Mouse (Mus musculus): ENCODE results near the gene Ssbp2. TPM values are rescaled to one million over a fixed set of nuclear protein-coding genes. Genes with fewer than 3 reads are reported as not detected.

The Ssbp2 gene
- polyA plus RNA-seq, 1 experiment from 2014 or later, result 179 TPM

DNA sequence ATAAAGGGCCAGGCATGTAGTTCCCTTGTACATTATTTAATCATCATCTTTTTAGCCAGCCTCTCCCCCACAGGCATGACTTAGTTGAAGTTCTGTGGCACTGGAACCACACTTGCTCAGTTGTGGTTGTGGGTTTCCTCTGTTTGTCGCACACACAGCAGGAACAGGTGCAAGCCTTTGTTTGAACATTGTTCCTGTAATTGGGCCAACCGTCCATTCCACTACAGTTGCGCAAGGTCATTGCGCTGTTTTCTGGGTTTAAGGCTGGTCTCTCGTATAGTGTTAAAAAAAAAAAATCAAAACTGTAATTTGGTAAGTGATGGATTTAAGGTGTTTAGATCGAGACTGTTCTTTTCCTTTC lies 81.0 kb downstream of the Ssbp2 start:
- no peak for ATAC-seq (ENCODE audit: low FRiP score, low read depth)
- peaks cover 17% of the 10 kb centered on the region; the same call in 1 of the 2 replicates for H3K36me3 ChIP-seq
- no peaks in the 10 kb centered on the region for H3K9me3 ChIP-seq
- 91% methylated on average over 6 of the region's 6 CpGs for WGBS
- no peak overlapping the region for H3K9ac ChIP-seq (replicated peaks)
- H3K27me3 ChIP-seq, result no peaks in the 10 kb centered on the region
- no peaks in the 10 kb centered on the region for H3K4me1 ChIP-seq
- H3K4me3 ChIP-seq, result no peak overlapping the region
- H3K27ac ChIP-seq (replicated peaks), result no peak overlapping the region
- H3K4me2 ChIP-seq (replicated peaks), result no peak overlapping the region

DNA sequence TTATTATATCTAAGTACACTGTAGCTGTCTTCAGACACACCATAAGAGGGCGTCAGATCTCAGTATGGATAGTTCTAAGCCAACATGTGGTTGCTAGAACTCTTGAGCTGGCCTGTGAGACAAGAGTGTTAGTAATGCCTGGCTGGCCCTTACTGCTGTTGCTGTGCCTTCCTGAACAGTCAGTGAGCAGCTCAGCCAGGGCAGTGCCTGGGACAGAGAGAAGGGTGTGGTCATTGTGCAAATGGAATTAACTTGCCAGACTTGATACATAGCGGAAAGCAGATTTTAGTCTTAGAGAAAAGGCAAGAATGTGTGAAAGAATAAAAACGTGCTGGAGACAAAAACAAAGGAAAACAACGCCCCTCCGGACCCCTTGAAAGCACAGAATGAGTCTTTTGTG lies 83.5 kb downstream of the Ssbp2 start:
- Histone ChIP-seq H3K9me3 (no peaks in the 10 kb centered on the region), H3K4me3 (no peak overlapping the region), H3K4me1 (no peaks in the 10 kb centered on the region), H3K9ac (replicated peaks) (no peak overlapping the region), H3K27me3 (no peaks in the 10 kb centered on the region), H3K27ac (replicated peaks) (no peak overlapping the region), H3K4me2 (replicated peaks) (no peak overlapping the region), H3K36me3 (peaks cover 16% of the 10 kb centered on the region; the same call in 1 of the 2 replicates)
- WGBS, result 66% methylated on average over 5 of the region's 5 CpGs
- 0 out of 2 replicates have a peak, but pooled peaks have one; percentile 44 for ATAC-seq (ENCODE audit: low FRiP score, low read depth)

DNA sequence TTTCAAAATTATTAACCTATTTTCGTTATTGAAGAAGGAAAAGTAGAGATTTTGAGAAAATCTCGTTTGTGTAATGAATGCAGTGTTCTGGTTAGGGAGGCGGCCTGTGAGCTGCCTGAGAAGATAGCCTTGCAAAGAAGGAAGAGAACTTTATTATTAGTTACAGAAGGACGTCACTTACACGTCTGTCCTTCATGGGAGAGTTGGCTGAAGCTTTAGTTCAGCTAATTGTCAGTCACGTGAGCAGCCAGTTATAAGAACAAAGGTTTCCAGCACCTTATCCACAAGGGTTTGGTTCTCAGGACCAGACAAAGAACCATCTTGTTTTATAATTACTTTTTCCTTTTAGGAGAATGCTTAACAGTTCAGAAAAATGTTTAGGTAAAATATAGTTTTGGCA lies 104.0 kb downstream of the Ssbp2 start:
- WGBS, result 73% methylated on average over 6 of the region's 6 CpGs
- ATAC-seq (ENCODE audit: low FRiP score, low read depth), result no peak

DNA sequence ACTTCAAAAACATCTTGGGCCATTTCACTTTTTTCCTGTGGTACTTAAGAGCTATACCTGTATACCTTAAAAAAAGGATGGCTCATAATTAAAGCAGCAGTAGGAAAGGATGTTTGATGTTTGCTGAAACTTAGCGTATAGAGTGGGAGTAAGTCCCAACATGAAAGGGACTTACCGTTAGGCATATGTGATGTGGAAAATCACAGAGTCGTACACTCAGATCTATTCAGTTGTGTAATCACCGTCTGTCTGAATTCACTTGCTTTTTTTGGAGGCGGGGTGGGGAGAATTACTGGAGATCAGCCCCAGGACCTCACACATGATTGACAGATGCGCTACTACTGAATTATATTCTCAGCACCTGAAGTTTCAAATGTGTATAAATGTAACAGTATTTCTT lies 104.7 kb downstream of the Ssbp2 start:
- no peak overlapping the region for H3K4me2 ChIP-seq (replicated peaks)
- H3K27ac ChIP-seq (replicated peaks), result no peak overlapping the region
- H3K36me3 ChIP-seq, result peaks cover 7% of the 10 kb centered on the region; the same call in 1 of the 2 replicates
- ATAC-seq (ENCODE audit: low FRiP score, low read depth), result no peak
- no peaks in the 10 kb centered on the region for H3K27me3 ChIP-seq
- H3K9me3 ChIP-seq, result no peaks in the 10 kb centered on the region
- no peaks in the 10 kb centered on the region for H3K4me1 ChIP-seq
- H3K9ac ChIP-seq (replicated peaks), result no peak overlapping the region
- 76% methylated on average over 6 of the region's 6 CpGs for WGBS
- no peak overlapping the region for H3K4me3 ChIP-seq

More for the DNA sequence above, 104.0 kb downstream of the Ssbp2 start:
- Histone ChIP-seq H3K9me3 (no peaks in the 10 kb centered on the region), H3K27ac (replicated peaks) (no peak overlapping the region), H3K4me2 (replicated peaks) (no peak overlapping the region), H3K9ac (replicated peaks) (no peak overlapping the region), H3K4me1 (no peaks in the 10 kb centered on the region), H3K36me3 (peaks cover 7% of the 10 kb centered on the region; the same call in 1 of the 2 replicates), H3K4me3 (no peak overlapping the region), H3K27me3 (no peaks in the 10 kb centered on the region)

DNA sequence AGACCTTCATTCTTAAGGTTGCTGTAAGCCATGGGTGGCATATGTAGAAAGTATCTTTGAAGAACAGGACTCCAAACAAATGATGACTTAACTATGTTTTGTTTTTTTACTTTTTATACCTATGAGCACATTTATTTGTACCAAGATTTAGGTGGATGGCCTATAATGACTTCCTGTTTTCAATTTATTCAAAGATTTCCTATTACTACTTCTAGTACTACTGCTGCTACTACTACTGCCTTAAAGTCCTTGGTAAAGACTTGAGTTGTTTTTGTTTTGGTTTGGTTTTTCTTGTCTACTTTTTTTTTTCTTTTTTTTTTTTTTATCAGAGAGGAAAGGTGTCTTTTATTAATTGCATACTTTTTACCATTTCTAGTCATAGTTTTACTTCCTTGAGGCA lies 121.4 kb downstream of the Ssbp2 start:
- Histone ChIP-seq H3K27ac (replicated peaks) (no peak overlapping the region), H3K4me2 (replicated peaks) (no peak overlapping the region), H3K9me3 (no peaks in the 10 kb centered on the region), H3K27me3 (no peaks in the 10 kb centered on the region), H3K4me3 (no peak overlapping the region), H3K4me1 (no peaks in the 10 kb centered on the region), H3K9ac (replicated peaks) (no peak overlapping the region), H3K36me3 (no peaks in the 10 kb centered on the region)
- no peak for ATAC-seq (ENCODE audit: low FRiP score, low read depth)

DNA sequence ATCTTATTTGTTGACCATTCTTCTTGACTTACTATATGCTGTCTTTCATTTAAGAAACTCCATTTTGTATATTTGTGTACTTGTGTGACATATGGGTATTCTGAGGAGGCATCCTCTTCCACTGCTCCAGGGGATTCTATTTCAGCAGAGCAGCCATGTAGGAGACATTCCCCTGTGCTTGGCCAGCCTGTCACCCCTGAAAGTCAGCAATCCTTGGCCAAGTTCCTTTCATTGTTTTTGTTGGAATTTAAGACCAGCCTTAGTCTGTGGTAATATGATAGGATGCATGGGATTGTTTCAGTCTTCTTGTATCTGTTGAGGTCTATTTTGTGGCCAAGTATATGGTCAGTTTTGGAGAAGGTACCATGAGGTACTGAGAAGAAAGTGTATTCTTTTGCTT lies 122.1 kb downstream of the Ssbp2 start:
- Histone ChIP-seq H3K27me3 (no peaks in the 10 kb centered on the region), H3K9me3 (no peaks in the 10 kb centered on the region), H3K9ac (replicated peaks) (no peak overlapping the region), H3K27ac (replicated peaks) (no peak overlapping the region), H3K4me1 (no peaks in the 10 kb centered on the region), H3K4me2 (replicated peaks) (no peak overlapping the region), H3K36me3 (no peaks in the 10 kb centered on the region), H3K4me3 (no peak overlapping the region)
- ATAC-seq (ENCODE audit: low FRiP score, low read depth), result no peak

DNA sequence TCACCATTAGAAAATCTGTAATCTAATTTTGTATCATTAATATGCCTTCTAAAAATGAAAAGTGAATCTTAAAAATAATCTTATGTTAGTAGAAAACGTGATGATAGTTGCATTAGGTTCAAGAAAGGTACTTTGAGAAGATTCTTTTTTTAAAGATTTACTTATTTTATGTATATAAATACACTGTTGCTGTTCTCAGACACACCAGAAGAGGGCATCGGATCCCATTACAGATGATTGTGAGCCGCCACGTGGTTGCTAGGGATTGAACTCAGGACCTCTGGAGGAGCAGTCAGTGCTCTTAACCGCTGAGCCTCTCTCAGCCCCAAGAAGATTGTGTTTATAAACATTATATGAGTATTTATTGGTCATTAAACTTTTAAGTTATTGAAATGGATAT lies 126.3 kb downstream of the Ssbp2 start:
- 71% methylated on average over 5 of the region's 5 CpGs for WGBS
- Histone ChIP-seq H3K4me2 (replicated peaks) (no peak overlapping the region), H3K4me1 (no peaks in the 10 kb centered on the region), H3K9ac (replicated peaks) (no peak overlapping the region), H3K9me3 (no peaks in the 10 kb centered on the region), H3K36me3 (no peaks in the 10 kb centered on the region), H3K27me3 (no peaks in the 10 kb centered on the region), H3K4me3 (no peak overlapping the region), H3K27ac (replicated peaks) (no peak overlapping the region)
- no peak for ATAC-seq (ENCODE audit: low FRiP score, low read depth)

DNA sequence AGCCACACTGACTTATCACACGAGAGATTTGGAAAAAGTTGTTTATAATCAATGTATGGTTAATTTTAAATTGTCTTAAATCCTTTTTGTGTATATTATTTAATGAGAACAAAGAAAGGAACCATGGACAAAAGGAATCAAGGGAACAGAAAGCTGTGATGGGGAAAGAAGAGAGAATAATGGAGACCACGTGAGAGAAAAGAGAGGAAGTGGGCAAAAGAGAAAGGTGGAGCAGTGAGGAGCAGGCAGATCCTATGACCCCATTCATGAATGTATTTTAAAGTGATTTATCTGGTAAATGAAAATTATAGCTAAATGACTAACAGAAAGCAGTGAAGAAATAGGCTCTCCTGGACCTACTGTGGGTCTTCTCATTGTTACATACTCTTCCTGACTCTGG lies 128.4 kb downstream of the Ssbp2 start:
- 15% methylated on average over 2 of the region's 2 CpGs for WGBS
- H3K4me2 ChIP-seq (replicated peaks), result no peak overlapping the region

DNA sequence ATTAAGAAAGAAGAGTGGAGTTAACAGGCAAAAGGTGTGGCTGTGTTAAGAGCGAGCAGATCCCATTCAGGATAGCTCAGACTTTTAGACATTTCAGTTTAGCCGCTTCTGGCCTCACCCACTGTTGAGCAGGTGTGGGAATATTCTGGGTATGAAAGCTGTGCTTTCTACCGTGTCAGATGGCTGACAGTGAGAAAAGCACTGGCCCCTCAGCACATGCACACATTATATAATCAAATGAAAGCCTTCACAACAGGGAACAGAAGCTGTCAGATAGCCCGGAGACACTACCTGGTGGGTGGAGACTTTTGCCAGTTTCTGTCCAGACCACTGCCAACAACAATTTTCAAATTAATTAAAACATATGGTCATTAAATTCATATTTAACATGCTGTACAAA lies 131.8 kb downstream of the Ssbp2 start:
- no peak for ATAC-seq (ENCODE audit: low FRiP score, low read depth)
- 77% methylated on average over 4 of the region's 4 CpGs for WGBS
- H3K4me3 ChIP-seq, result no peak overlapping the region
- H3K4me2 ChIP-seq (replicated peaks), result no peak overlapping the region
- H3K4me1 ChIP-seq, result no peaks in the 10 kb centered on the region
- no peak overlapping the region for H3K27ac ChIP-seq (replicated peaks)
- H3K9me3 ChIP-seq, result no peaks in the 10 kb centered on the region
- H3K27me3 ChIP-seq, result no peaks in the 10 kb centered on the region
- no peak overlapping the region for H3K9ac ChIP-seq (replicated peaks)
- no peaks in the 10 kb centered on the region for H3K36me3 ChIP-seq

More for the DNA sequence above, 128.4 kb downstream of the Ssbp2 start:
- H3K27me3 ChIP-seq, result no peaks in the 10 kb centered on the region
- ATAC-seq (ENCODE audit: low FRiP score, low read depth), result no peak
- no peak overlapping the region for H3K9ac ChIP-seq (replicated peaks)
- H3K27ac ChIP-seq (replicated peaks), result no peak overlapping the region
- H3K9me3 ChIP-seq, result no peaks in the 10 kb centered on the region
- H3K4me1 ChIP-seq, result no peaks in the 10 kb centered on the region
- H3K4me3 ChIP-seq, result no peak overlapping the region
- no peaks in the 10 kb centered on the region for H3K36me3 ChIP-seq

DNA sequence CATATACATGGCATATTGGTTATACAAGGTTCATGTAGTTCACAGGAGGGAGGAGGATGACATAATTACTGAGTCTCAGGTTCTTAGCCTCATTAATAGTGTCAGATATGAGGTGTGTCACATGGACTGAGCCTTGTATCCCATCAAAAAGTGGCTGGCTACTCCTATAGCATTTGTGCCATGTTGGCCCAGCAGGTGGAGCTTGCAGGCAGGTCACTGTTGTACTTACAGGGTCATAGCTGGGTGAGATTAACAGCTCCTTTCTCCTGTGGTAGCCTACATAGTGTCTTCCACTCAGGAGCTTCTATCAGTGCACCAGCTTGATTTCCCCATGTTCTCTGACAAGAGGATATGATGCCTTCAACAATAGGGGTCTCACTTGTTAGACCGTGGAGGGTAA lies 135.2 kb downstream of the Ssbp2 start:
- no peak overlapping the region for H3K27ac ChIP-seq (replicated peaks)
- H3K9me3 ChIP-seq, result no peaks in the 10 kb centered on the region
- H3K36me3 ChIP-seq, result no peaks in the 10 kb centered on the region
- ATAC-seq (ENCODE audit: low FRiP score, low read depth), result no peak
- no peaks in the 10 kb centered on the region for H3K27me3 ChIP-seq
- no peak overlapping the region for H3K4me3 ChIP-seq
- no peak overlapping the region for H3K9ac ChIP-seq (replicated peaks)
- no peaks in the 10 kb centered on the region for H3K4me1 ChIP-seq
- 88% methylated on average over 1 of the region's 1 CpGs for WGBS
- H3K4me2 ChIP-seq (replicated peaks), result no peak overlapping the region

DNA sequence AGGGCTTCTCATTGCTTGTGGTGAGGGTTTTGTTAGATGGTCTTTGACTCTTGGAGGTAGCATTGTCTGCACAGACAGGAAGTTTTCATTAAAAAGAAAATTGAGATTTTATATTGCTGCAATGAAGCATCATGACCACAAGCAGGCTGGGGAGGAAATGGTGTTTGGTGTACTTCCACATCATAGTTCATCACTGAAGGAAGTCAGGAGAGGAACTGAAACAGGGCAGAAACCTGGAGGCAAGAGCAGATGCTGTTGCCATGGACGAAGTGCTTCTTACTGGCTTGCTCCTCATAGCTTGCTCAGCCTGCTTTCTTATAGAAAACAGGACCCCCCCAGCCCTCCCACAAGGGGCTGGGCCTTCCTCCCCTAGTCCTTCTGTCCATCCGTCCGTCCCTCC lies 139.5 kb downstream of the Ssbp2 start:
- H3K9me3 ChIP-seq, result no peaks in the 10 kb centered on the region
- H3K36me3 ChIP-seq, result no peaks in the 10 kb centered on the region
- ATAC-seq (ENCODE audit: low FRiP score, low read depth), result no peak
- no peak overlapping the region for H3K27ac ChIP-seq (replicated peaks)
- H3K4me3 ChIP-seq, result no peak overlapping the region
- no peak overlapping the region for H3K9ac ChIP-seq (replicated peaks)
- WGBS, result 100% methylated on average over 3 of the region's 3 CpGs
- H3K4me2 ChIP-seq (replicated peaks), result no peak overlapping the region
- no peaks in the 10 kb centered on the region for H3K27me3 ChIP-seq
- no peaks in the 10 kb centered on the region for H3K4me1 ChIP-seq

DNA sequence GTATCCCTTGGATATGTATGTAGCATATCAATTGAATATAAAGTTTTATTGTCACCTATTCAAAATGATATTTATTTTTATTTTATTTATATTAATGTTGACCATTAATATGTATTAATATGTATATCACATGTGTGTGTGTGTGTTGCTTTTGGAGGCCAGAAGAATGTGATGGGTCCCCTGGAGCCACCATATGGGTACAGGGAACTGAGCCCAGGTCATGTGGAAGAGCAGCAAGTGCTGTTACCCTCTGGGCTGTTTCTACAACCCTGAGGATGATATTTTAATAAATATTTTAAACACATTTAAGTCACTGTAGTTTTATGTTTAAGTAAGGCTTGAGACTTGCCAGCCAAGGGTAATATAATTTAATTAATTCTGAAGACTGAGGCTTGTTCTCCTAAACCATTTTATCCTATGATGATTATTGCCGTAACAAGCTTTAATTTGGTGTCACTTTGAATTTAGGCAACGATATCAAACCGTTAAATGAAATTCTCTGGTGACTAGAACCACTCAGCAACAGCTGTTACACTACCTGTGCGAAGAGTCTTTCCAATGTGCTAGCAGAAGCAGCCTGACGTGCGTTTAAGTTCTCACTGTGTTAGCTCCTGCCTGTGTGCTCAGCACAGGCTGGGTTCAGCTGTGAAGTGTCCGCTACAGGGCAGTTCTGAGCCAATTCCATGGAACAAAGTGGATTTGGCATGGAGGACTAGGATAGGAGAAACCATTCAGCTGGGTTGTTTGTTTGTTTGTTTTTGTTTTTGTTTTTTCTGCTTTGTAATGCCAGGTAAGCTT lies 145.2 kb downstream of the Ssbp2 start:
- no peak for ATAC-seq (ENCODE audit: low FRiP score, low read depth)

DNA sequence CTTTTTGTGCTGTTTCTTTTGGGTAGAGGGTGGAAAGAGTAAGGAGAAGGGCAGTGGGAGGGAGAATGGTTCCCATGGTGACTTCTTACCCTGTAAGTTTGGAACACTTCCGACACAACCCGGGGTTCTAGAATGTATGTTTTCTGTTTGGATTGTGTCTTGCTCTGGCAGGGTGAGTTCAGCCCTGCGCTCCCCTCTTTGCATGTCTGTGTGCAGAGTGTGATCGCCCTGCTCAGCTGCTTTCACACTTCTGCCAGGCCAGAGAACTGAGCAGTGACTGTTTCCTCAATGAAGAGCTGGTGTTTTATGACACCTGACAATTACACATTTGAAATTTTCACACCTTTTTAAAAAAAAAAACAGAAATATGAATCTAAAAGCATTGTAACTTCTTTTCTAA lies 150.5 kb downstream of the Ssbp2 start:
- H3K4me2 ChIP-seq (replicated peaks), result no peak overlapping the region
- no peak overlapping the region for H3K9ac ChIP-seq (replicated peaks)
- no peaks in the 10 kb centered on the region for H3K4me1 ChIP-seq
- H3K9me3 ChIP-seq, result no peaks in the 10 kb centered on the region
- no peak for ATAC-seq (ENCODE audit: low FRiP score, low read depth)
- H3K4me3 ChIP-seq, result no peak overlapping the region
- WGBS, result 83% methylated on average over 4 of the region's 4 CpGs
- no peaks in the 10 kb centered on the region for H3K27me3 ChIP-seq
- no peaks in the 10 kb centered on the region for H3K36me3 ChIP-seq
- no peak overlapping the region for H3K27ac ChIP-seq (replicated peaks)

More for the DNA sequence above, 145.2 kb downstream of the Ssbp2 start:
- Histone ChIP-seq H3K27me3 (no peaks in the 10 kb centered on the region), H3K9me3 (no peaks in the 10 kb centered on the region), H3K27ac (replicated peaks) (no peak overlapping the region), H3K36me3 (no peaks in the 10 kb centered on the region), H3K4me2 (replicated peaks) (no peak overlapping the region), H3K4me3 (no peak overlapping the region), H3K4me1 (no peaks in the 10 kb centered on the region), H3K9ac (replicated peaks) (no peak overlapping the region)
- 87% methylated on average over 7 of the region's 7 CpGs for WGBS
